Mouse (Mus musculus) B cell, adult 2 months (primary cell): ENCODE measurements at regions not wholly inside any gene's neighbourhood (a gene's known extent, or its start where the extent isn't known, plus 50 kb on each side); places are given as distances from the start of the nearest gene placed in this dataset.
A peak's percentile ranks its signal among the peaks of the same experiment; 100 is the strongest.

Source experiments
- DNase-seq, 2 experiments: peaks; one replicate each; pipeline ENCODE4 v3.0.0; 2022

DNA sequence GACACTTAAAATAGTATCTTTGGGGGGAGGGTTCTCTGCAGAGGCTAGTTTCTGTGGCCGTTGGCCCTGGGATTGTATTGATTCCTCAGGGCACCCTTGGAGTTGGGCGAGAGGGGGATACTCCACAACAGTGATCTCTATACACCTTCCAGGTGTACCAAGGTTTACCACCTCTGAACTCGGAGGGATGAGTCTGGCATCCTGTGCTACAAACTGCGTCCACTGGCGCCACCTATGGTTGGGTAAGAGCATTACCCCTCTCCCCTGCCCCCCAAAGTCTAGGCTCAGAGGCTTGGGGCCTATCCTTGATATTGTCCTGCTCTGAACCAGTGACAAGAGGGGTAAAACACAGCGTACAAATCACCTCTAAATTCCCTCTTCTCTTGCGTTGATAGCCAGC is 62.2 kb downstream of the Gm17728 start:
- no peak for DNase-seq

DNA sequence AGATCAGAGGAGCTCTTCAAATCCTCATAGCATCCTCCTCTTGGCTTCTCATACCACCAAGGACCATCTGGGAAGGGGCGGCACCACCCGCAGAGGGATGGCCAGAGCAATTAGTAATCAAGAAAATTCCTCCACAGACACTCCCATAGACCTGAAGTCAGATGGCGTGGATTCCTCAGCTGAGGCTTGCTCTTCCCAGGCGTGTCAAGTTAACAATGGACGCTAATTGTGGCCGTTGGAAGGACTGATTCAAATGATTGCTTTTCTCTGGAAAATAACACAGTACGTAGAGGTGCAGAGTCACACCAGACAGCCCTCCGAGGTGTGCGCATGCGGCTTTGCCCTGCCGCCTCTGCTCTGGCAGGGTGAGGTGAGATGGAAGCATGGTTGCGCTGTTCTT is 62.7 kb downstream of the Gm17728 start:
- DNase-seq: no peak

DNA sequence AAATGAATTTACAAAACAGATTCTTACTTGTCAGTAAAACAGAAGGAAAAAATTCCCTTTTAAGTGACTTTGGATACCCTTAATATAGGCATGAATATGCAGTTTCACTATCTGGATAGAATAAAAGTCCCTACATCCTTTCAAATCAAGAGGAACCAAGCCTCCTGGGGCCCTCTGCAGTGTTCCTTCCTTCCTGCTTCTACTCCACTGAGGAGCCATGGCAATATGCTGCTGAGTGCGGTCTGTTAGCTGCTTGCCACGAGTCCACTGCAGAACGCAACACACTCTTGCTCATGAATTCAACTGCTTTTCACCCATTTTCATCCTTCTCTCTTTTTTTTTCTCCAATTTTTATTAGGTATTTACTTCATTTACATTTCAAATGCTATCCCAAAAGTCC is 107.5 kb downstream of the Gm17728 start:
- DNase-seq: no peak

DNA sequence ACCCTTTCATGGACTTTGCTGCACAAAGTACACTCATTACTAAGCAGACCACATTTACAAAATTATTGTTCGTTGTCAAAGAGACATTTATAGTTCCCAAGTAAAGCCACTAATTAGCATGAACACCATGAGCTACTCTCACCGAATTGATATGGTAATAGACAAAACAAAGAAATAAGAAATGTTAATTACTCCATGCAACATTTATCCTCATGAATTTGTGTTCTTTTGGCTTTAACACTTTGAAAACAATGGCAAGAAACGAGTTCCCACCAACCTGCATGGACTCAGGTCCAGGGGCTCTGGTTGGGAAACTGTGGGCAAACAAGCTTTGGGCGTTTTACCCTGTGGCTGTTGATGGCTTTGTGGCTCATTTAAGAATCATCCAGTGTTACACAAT is 114.2 kb downstream of the Gm17728 start:
- no peak for DNase-seq

DNA sequence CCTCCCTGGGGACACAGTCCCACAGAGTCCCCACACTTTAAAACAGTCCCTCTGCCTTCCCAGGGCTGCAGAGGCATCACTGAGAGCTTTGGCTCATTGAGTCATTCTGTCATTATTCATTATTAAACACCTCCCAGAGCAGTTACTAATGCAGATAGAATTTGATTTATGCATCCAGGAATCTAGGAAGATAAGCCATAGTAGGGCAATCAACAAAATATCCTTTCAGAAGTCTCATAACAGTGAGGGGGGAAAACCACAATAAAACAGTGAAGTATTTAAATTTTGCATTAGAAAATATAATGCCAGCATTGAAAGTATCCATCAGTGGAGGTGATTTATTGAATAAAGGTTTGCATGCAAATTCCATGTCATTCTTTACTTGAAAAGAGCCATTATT is 116.5 kb downstream of the Gm17728 start:
- no peak for DNase-seq

DNA sequence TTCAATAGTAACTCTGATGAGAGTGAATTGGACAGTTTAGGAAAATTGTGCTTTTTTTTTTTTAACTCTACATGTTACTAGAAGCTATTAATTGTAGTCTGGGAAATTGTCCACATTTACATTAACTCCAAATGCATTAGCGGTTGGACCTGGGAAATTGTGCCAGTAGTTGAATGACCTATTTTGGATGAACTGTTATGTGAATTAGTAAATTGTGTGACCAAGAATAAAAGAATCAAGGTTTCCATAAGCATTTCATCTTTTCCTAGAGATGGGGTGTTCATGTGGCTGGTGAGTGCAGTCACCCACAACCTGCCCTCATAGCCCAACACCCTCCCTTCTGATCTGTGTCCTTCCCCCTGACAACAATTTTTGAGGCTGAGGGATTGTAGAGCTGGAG is 118.3 kb downstream of the Gm17728 start:
- no peak for DNase-seq

DNA sequence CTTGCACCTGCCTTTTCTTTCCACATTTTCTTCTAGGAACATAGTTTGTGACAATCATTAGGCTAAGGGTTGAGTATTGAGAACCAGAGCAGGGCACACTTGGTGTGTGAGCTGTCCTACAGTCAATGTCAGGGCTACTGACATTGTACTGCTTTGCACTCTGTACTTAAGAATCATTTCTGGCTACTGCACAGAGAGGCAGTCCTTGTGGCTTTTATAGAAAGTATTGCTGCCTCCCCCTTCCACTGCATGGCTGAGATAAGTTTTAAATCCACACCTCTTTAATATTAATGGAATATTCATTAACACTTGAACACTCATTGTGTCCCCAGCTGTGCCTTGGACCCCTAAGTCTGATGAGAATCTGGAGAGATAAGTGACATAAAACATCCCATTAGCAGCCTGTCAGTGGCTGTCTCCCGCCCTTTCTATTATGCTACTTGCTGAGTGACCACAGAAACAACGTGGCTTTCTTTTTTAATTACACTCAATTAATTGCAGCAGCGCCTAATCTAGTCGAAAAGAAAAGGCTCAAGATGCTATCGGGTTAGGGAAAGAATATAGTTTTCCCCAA is 121.5 kb downstream of the Gm17728 start:
- DNase-seq: no peak

DNA sequence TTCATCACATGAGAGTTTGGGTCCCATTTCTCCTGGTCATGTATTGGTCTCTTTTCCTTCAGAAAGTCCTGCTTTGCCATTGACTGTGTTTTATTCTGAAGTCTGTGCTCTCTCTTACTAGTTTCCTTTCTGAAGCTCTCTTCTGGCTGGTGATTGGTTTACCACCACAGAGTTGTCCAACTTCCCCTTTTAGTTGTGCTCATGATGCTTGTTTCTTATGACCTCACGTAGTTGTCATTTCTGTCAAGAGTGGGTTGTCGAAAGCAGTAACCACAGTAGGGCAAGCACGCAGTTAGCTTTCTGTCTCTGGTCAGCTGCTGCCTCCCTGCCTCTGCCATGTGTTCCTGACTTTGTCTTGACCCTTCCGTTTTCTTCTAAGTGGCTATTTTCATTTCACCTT is 112.0 kb downstream of the Pabpc6 start:
- peak; percentile 1 for DNase-seq

DNA sequence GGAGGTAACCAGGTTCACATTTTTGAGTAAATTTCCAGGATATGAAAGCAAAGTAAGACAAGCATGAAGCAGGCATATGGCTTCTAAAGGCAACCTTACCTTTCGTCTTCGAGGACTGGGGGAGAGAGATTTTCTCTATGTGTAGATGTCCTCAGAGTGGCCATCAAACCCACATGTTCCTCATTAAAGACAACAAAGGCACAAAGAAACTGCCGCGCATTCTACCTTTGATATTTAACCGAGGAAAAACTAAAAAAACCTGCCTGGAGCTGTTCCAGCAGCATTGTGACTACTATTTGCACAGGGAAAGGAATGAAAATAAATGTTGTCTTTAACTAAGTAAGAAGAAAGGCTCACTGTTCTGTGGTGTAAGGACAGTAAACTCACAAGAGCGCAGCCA is 102.7 kb downstream of the Pabpc6 start:
- no peak for DNase-seq

DNA sequence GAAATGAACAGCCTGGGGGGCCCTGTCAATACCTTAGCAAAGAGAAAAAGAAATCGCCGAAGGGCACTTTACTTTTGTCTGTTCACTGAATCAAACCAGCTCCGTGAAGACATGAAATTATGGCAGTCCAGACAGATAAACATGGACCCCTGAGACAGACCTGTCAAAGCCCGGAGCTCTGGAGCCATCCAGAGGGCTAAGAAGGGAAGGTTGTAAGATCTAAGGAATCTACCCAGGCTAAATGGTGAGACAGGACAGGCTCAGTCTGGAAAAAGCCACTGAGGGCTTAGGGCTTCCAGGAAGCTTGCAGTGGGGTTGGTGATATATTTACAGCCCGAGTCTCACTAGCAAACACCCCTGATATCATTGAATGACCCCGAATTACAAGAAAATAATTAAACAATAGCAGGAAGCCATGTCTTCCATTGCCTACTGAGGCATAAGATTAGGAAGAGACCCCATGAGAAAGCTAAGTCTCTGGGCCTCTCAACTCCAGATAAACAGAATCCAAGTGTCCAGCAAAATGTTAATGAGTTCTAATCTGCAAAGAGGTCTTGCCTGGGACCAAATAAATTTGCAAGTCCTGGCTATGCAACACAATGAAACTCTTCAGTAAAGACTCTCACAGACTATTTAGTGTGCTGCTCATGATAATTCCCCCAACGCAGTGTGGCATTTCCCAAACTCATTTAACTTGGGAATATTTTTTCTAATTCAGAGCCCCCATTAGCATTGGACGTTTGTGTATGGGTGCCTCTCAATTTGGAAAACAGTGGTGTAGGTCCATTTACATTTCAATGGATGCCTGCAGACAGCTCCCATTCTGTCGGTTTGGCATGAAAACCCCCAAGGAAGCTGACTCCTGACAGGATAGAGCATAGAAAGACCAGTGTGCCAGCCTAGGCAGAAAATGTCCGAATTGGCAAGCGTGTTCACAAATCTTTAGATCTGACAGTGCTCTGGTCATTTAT is 89.8 kb downstream of the Pabpc6 start:
- DNase-seq: no peak

DNA sequence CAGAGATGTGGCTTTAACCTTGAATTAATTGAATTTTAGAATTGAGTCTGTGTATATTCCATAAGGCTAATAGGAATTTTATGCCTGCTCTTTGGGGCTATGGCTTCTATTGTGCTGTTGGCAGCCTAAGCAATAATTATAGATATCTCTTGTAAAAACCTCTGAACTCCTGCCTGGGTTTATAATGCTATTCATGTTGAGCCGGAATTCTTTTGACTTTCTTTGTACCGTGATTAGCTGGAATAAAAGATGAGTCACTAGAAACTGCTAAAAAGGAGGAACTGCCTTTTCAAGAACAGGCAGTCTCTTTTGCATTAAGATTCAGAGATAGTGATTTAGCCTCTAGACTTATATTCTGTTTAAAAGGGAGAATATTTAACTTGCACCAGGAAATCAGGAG is 71.4 kb downstream of the Pabpc6 start:
- DNase-seq: no peak

DNA sequence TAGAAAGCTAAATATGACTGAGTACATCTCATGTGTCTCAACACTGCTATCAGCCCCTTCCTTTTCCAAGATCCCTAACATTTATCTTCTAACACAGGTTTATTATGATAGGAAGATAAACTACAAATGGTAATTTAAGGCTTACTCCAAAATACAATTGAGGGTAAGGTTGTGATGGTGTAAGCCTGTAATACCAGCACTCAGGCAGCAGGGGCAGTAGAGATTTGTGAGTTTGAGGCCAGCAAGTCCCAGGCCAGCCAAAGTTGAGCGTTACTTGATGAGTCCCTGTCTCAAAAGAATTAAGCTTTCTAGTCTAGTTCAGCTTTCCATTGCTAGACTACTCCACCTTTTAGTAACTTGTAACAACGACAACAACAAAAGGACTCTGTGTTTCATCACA is 69.1 kb downstream of the Pabpc6 start:
- no peak for DNase-seq
